Mouse (Mus musculus): ENCODE data around the gene Ephb2. TPM values are rescaled to one million over a fixed set of nuclear protein-coding genes. Genes with fewer than 3 reads are reported as not detected.

The Ephb2 gene
- polyA plus RNA-seq, 1 experiment = 2.7 TPM

GRCm38 (mm10) chr4:136675439-136675838 is 160.3 kb downstream of the Ephb2 start:
- Histone ChIP-seq H3K4me3 (ENCODE audit: extremely low read depth, insufficient read depth, insufficient read length) (no peak overlapping the region), H3K4me1 (ENCODE audit: control insufficient read depth, insufficient read depth, insufficient read length) (no peaks in the 10 kb centered on the region), H3K27me3 (ENCODE audit: control insufficient read depth, insufficient read depth, low read length) (no peaks in the 10 kb centered on the region), H3K27ac (ENCODE audit: insufficient read depth, low read length) (no peak overlapping the region), H3K36me3 (ENCODE audit: control insufficient read depth, insufficient read depth, low read length) (no peaks in the 10 kb centered on the region)
- no peak for DNase-seq (ENCODE audit: low read depth in 1 of 2, low spot score in 2 of 2)
- no peak for TF ChIP-seq CTCF (IDR thresholded peaks at IDR 0.05; ENCODE audit: extremely low read depth, insufficient read depth, insufficient read length, insufficient replicate concordance)
- no peak for TF ChIP-seq POLR2A (IDR thresholded peaks at IDR 0.05; ENCODE audit: low read depth, low read length)
- WGBS = 96% methylated on average over 9 of the region's 9 CpGs

GRCm38 (mm10) chr4:136672335-136673090 is 163.3 kb downstream of the Ephb2 start:
- TF ChIP-seq CTCF (IDR thresholded peaks at IDR 0.05; ENCODE audit: extremely low read depth, insufficient read depth, insufficient read length, insufficient replicate concordance) = no peak
- no peak for TF ChIP-seq POLR2A (IDR thresholded peaks at IDR 0.05; ENCODE audit: low read depth, low read length)
- no peak overlapping the region for H3K27ac ChIP-seq (ENCODE audit: insufficient read depth, low read length)
- no peak for DNase-seq (ENCODE audit: low read depth in 1 of 2, low spot score in 2 of 2)
- H3K36me3 ChIP-seq (ENCODE audit: control insufficient read depth, insufficient read depth, low read length) = no peaks in the 10 kb centered on the region
- H3K4me3 ChIP-seq (ENCODE audit: extremely low read depth, insufficient read depth, insufficient read length) = no peak overlapping the region
- no peaks in the 10 kb centered on the region for H3K4me1 ChIP-seq (ENCODE audit: control insufficient read depth, insufficient read depth, insufficient read length)
- WGBS = 93% methylated on average over 19 of the region's 19 CpGs
- no peaks in the 10 kb centered on the region for H3K27me3 ChIP-seq (ENCODE audit: control insufficient read depth, insufficient read depth, low read length)

- Histone ChIP-seq H3K27ac (ENCODE audit: insufficient read depth, low read length) (no peak overlapping the region), H3K4me1 (ENCODE audit: control insufficient read depth, insufficient read depth, insufficient read length) (no peaks in the 10 kb centered on the region), H3K27me3 (ENCODE audit: control insufficient read depth, insufficient read depth, low read length) (no peaks in the 10 kb centered on the region), H3K4me3 (ENCODE audit: extremely low read depth, insufficient read depth, insufficient read length) (no peak overlapping the region), H3K36me3 (ENCODE audit: control insufficient read depth, insufficient read depth, low read length) (no peaks in the 10 kb centered on the region)
- DNase-seq (ENCODE audit: low read depth in 1 of 2, low spot score in 2 of 2) = no peak
- TF ChIP-seq POLR2A (IDR thresholded peaks at IDR 0.05; ENCODE audit: low read depth, low read length) (no peak), CTCF (IDR thresholded peaks at IDR 0.05; ENCODE audit: extremely low read depth, insufficient read depth, insufficient read length, insufficient replicate concordance) (no peak)
- WGBS = 73% methylated on average over 10 of the region's 10 CpGs
Measured at GRCm38 (mm10) chr4:136667757-136668156, 168.0 kb downstream of the Ephb2 start.

GRCm38 (mm10) chr4:136666002-136666401 is 169.8 kb downstream of the Ephb2 start:
- TF ChIP-seq POLR2A (IDR thresholded peaks at IDR 0.05; ENCODE audit: low read depth, low read length) (no peak), CTCF (IDR thresholded peaks at IDR 0.05; ENCODE audit: extremely low read depth, insufficient read depth, insufficient read length, insufficient replicate concordance) (peak; percentile 4; the same call in 1 of the 2 replicates)
- Histone ChIP-seq H3K4me1 (ENCODE audit: control insufficient read depth, insufficient read depth, insufficient read length) (no peaks in the 10 kb centered on the region), H3K27ac (ENCODE audit: insufficient read depth, low read length) (no peak overlapping the region), H3K4me3 (ENCODE audit: extremely low read depth, insufficient read depth, insufficient read length) (no peak overlapping the region), H3K36me3 (ENCODE audit: control insufficient read depth, insufficient read depth, low read length) (no peaks in the 10 kb centered on the region), H3K27me3 (ENCODE audit: control insufficient read depth, insufficient read depth, low read length) (no peaks in the 10 kb centered on the region)
- WGBS = 72% methylated on average over 4 of the region's 4 CpGs
- no peak for DNase-seq (ENCODE audit: low read depth in 1 of 2, low spot score in 2 of 2)

- DNase-seq (ENCODE audit: low read depth in 1 of 2, low spot score in 2 of 2) = no peak
- Histone ChIP-seq H3K27ac (ENCODE audit: insufficient read depth, low read length) (no peak overlapping the region), H3K4me1 (ENCODE audit: control insufficient read depth, insufficient read depth, insufficient read length) (no peaks in the 10 kb centered on the region), H3K36me3 (ENCODE audit: control insufficient read depth, insufficient read depth, low read length) (no peaks in the 10 kb centered on the region), H3K4me3 (ENCODE audit: extremely low read depth, insufficient read depth, insufficient read length) (no peak overlapping the region), H3K27me3 (ENCODE audit: control insufficient read depth, insufficient read depth, low read length) (no peaks in the 10 kb centered on the region)
- TF ChIP-seq CTCF (IDR thresholded peaks at IDR 0.05; ENCODE audit: extremely low read depth, insufficient read depth, insufficient read length, insufficient replicate concordance) = no peak
- no peak for TF ChIP-seq POLR2A (IDR thresholded peaks at IDR 0.05; ENCODE audit: low read depth, low read length)
- 84% methylated on average over 9 of the region's 9 CpGs for WGBS
Measured at GRCm38 (mm10) chr4:136665068-136665467, 170.7 kb downstream of the Ephb2 start.

- no peaks in the 10 kb centered on the region for H3K4me1 ChIP-seq (ENCODE audit: control insufficient read depth, insufficient read depth, insufficient read length)
- 38% methylated on average over 3 of the region's 3 CpGs for WGBS
- H3K4me3 ChIP-seq (ENCODE audit: extremely low read depth, insufficient read depth, insufficient read length) = no peak overlapping the region
- H3K36me3 ChIP-seq (ENCODE audit: control insufficient read depth, insufficient read depth, low read length) = no peaks in the 10 kb centered on the region
- no peaks in the 10 kb centered on the region for H3K27me3 ChIP-seq (ENCODE audit: control insufficient read depth, insufficient read depth, low read length)
- DNase-seq (ENCODE audit: low read depth in 1 of 2, low spot score in 2 of 2) = no peak
- TF ChIP-seq POLR2A (IDR thresholded peaks at IDR 0.05; ENCODE audit: low read depth, low read length) (no peak), CTCF (IDR thresholded peaks at IDR 0.05; ENCODE audit: extremely low read depth, insufficient read depth, insufficient read length, insufficient replicate concordance) (no peak)
- no peak overlapping the region for H3K27ac ChIP-seq (ENCODE audit: insufficient read depth, low read length)
Measured at GRCm38 (mm10) chr4:136657914-136658313, 177.9 kb downstream of the Ephb2 start.

- H3K36me3 ChIP-seq (ENCODE audit: control insufficient read depth, insufficient read depth, low read length) = no peaks in the 10 kb centered on the region
- H3K4me3 ChIP-seq (ENCODE audit: extremely low read depth, insufficient read depth, insufficient read length) = no peak overlapping the region
- no peaks in the 10 kb centered on the region for H3K27me3 ChIP-seq (ENCODE audit: control insufficient read depth, insufficient read depth, low read length)
- DNase-seq (ENCODE audit: low read depth in 1 of 2, low spot score in 2 of 2) = no peak
- 52% methylated on average over 10 of the region's 10 CpGs for WGBS
- H3K27ac ChIP-seq (ENCODE audit: insufficient read depth, low read length) = no peak overlapping the region
- no peaks in the 10 kb centered on the region for H3K4me1 ChIP-seq (ENCODE audit: control insufficient read depth, insufficient read depth, insufficient read length)
- TF ChIP-seq CTCF (IDR thresholded peaks at IDR 0.05; ENCODE audit: extremely low read depth, insufficient read depth, insufficient read length, insufficient replicate concordance) = no peak
- TF ChIP-seq POLR2A (IDR thresholded peaks at IDR 0.05; ENCODE audit: low read depth, low read length) = no peak
Measured at GRCm38 (mm10) chr4:136653692-136654234, 182.0 kb downstream of the Ephb2 start.

Data from spleen, adult 2 months (tissue).